12 mouse cellular contexts compared by ENCODE assay signal in the genomic region with DNA sequence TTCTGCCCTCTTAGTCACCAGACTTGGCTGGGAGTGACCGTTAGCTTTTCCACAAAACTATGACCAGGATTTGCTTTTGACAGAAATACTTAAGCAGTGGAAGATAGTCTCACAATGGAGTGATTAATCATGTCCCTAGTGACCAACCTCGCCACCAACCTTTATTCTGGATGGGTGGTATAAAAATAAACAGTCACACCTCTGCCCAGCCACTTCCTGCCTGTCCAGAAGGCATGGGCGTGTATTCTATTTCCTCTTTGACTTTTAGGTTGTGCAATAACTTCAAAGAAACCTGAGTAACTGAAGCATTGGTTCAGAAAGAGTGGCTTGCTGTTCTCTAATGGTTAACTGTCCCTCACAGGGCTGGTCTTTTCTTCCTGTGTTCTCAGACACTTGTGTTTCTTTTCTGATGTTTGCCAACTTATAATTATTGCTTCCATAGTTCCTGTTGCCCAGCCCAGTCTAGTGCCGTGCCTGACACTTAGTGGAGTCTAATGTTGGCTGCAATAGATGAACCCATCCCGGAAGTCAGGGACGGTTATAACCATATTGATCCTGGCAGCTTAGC. TPM values are rescaled to one million over a fixed set of nuclear protein-coding genes. Genes with fewer than 3 reads are reported as not detected.
DNase-seq lines count a peak whose midpoint lies in the region; ATAC-seq and TF ChIP-seq lines count a peak whose summit lies in the region.
"Had no signal": no experiment of that assay in that cellular context is flagged by ENCODE, and none has a peak within 500 bp of the region (broad histone marks: within the 10 kb centered on the region; RNA-seq: fewer than 3 reads in every experiment).

No protein-coding gene starts in this region.

- H3K4me3 ChIP-seq in intestine, postnatal 0 days (ENCODE audit: low read depth, low read length) = no peak overlapping the region
- no peak overlapping the region for H3K4me3 ChIP-seq in myocyte
- H3K4me3 ChIP-seq: left cerebral cortex, adult 2 months; midbrain, embryonic 10.5 days had no signal

- H3K9ac ChIP-seq in intestine, postnatal 0 days (ENCODE audit: low read depth, low read length) = no peak overlapping the region

- TF ChIP-seq POLR2A in myocyte (IDR thresholded peaks at IDR 0.05; ENCODE audit: insufficient read length, low read depth) = no peak

- peak overlapping the region; percentile 66 for H3K27ac ChIP-seq in intestine, postnatal 0 days (ENCODE audit: low read depth, low read length)
- H3K27ac ChIP-seq: left cerebral cortex, adult 2 months; midbrain, embryonic 10.5 days had no signal

- no peaks in the 10 kb centered on the region for H3K9me3 ChIP-seq in intestine, postnatal 0 days (ENCODE audit: control insufficient read depth)
- H3K9me3 ChIP-seq: midbrain, embryonic 10.5 days had no signal

- H3K79me2 ChIP-seq in myocyte (ENCODE audit: control insufficient read depth, insufficient read depth) = no peaks in the 10 kb centered on the region

- peaks cover 6% of the 10 kb centered on the region; the same call in 1 of the 2 replicates for H3K4me1 ChIP-seq in intestine, postnatal 0 days (replicated peaks; ENCODE audit: control insufficient read depth, insufficient read depth, low read length)

- DNase-seq in kidney, adult 8-10 months = peak; percentile 10 to 39
- no peak for DNase-seq in kidney, adult 18-20 months
- DNase-seq in Patski (ENCODE audit: low read depth, low spot score) = no peak
- no peak for DNase-seq in cerebellum, adult 11 months
- no peak for DNase-seq in thymus, postnatal 0 days (ENCODE audit: low spot score)
- DNase-seq: cerebellum, adult 2 months; thymus, adult 18-20 months had no signal

- in situ Hi-C loops in Patski (cut with MboI; ENCODE audit: low pct_unique_long_range_greater_than_20kb) = no loop called here

- POLR2A ChIA-PET in Patski (lab: Charles Lee) = interaction anchor here (0.6 to 1.6 kb wide), 4 partner anchors 12 to 291 kb away, joined by 3 to 5 read pairs (median 4); no protein-coding TSS in a partner anchor

- 18% methylated on average over 6 of the region's 6 CpGs for WGBS in intestine, postnatal 0 days

- H3K4me2 ChIP-seq in intestine, postnatal 0 days (replicated peaks; ENCODE audit: low read depth) = peak overlapping the region; percentile 43
- H3K4me2 ChIP-seq in myocyte (ENCODE audit: low read depth) = peak overlapping the region; percentile 69

- H3ac ChIP-seq in myocyte (ENCODE audit: control insufficient read depth, insufficient read length) = no peak overlapping the region

- CTCF ChIA-PET in Patski (lab: Charles Lee) = interaction anchor here (1.4 to 2.4 kb wide), 3 partner anchors 10 to 14 kb away, joined by 3 to 6 read pairs (median 4); no protein-coding TSS in a partner anchor

- ATAC-seq in Patski = peak; percentile 28
- ATAC-seq in intestine, postnatal 0 days = peak; percentile 82
- no peak for ATAC-seq in frontal cortex, adult (ENCODE audit: low TSS enrichment)

- no peak for TF ChIP-seq CTCF in Patski (IDR thresholded peaks at IDR 0.05)
- no peak for TF ChIP-seq CTCF in intestine, postnatal 0 days (IDR thresholded peaks at IDR 0.05; ENCODE audit: low read depth)

- H3K27me3 ChIP-seq in Patski (no peaks in the 10 kb centered on the region), myocyte (ENCODE audit: control insufficient read depth, insufficient read depth, insufficient read length) (no peaks in the 10 kb centered on the region)
- H3K27me3 ChIP-seq in intestine, postnatal 0 days (replicated peaks; ENCODE audit: control insufficient read depth, insufficient read depth, low read length) = no peaks in the 10 kb centered on the region

- H3K36me3 ChIP-seq in intestine, postnatal 0 days (ENCODE audit: control insufficient read depth, insufficient read depth) = no peaks in the 10 kb centered on the region
- no peaks in the 10 kb centered on the region for H3K36me3 ChIP-seq in myocyte (ENCODE audit: control insufficient read depth, insufficient read depth)
- H3K36me3 ChIP-seq: midbrain, embryonic 10.5 days had no signal

TF ChIP-seq in myocyte, 11 proteins besides CTCF, POLR2A, EP300 and RAD21:
- TF ChIP-seq MYOG (IDR thresholded peaks at IDR 0.05; ENCODE audit: control insufficient read depth in 1 of 3, insufficient read depth in 1 of 3, insufficient read length in 2 of 3, low read depth in 2 of 3) (no peak), TCF3 (IDR thresholded peaks at IDR 0.05; ENCODE audit: insufficient read length, low read depth) (no peak), REST (IDR thresholded peaks at IDR 0.05; ENCODE audit: insufficient read depth, insufficient read length) (no peak), MYOD1 (IDR thresholded peaks at IDR 0.05; ENCODE audit: control insufficient read depth in 1 of 3, insufficient read length in 2 of 3, low read depth in 2 of 3) (no peak), E2F4 (IDR thresholded peaks at IDR 0.05; ENCODE audit: insufficient read depth) (no peak), CEBPB (IDR thresholded peaks at IDR 0.05; ENCODE audit: insufficient read depth, poor library complexity, severe bottlenecking) (peak; percentile 99)

RNA-seq across cellular contexts. Expression of gene Anxa2, which starts 10.9 kb away (rescaled TPM):
- polyA plus RNA-seq in Patski (2021) (829 TPM), myocyte (2012; fragmentation: generic; extraction: Trizol) (1,009 TPM)
- polyA plus RNA-seq in intestine, postnatal 0 days (2015; fragmentation: Nextera tagmentation; extraction: Ambion mirVana) = 571 and 641 TPM in 2 replicates
- polyA plus RNA-seq in thymus, postnatal 0 days (2015; fragmentation: Nextera tagmentation; extraction: Ambion mirVana) = 713 and 718 TPM in 2 replicates

RNA-seq across cellular contexts. Expression of gene Ice2, which starts 44.8 kb away (rescaled TPM):
- polyA plus RNA-seq in Patski (2021) (13.5 TPM), myocyte (2012; fragmentation: generic; extraction: Trizol) (2.0 TPM)
- 5.0 and 5.2 TPM in 2 replicates for polyA plus RNA-seq in intestine, postnatal 0 days (2015; fragmentation: Nextera tagmentation; extraction: Ambion mirVana)
- 18.2 and 20.8 TPM in 2 replicates for polyA plus RNA-seq in thymus, postnatal 0 days (2015; fragmentation: Nextera tagmentation; extraction: Ambion mirVana)

Comparison
In these comparisons a context has a peak if more than half of its experiments do, and no peak if none do; other contexts are left out.
1. DNase-seq: peak in kidney, adult 8-10 months (2 of 2); none in kidney, adult 18-20 months (single experiment), Patski (single experiment), cerebellum, adult 11 months (single experiment) and thymus, postnatal 0 days (single experiment).